Mouse (Mus musculus) hematopoietic stem cell, adult 5-6 weeks (primary cell): ENCODE data around the gene Serac1. TPM values are rescaled to one million over a fixed set of nuclear protein-coding genes. Genes with fewer than 3 reads are reported as not detected.

Experiments
- ATAC-seq, 2 experiments: fragments of 125-278 bp in 1 of 2; replicated peaks in 1 of 2; 2 replicates each; pipeline ENCODE4 v1.8.0; 2016 to 2017; ENCODE audit warnings: inconsistent platforms in 2 of 2, mild to moderate bottlenecking in 2 of 2, moderate number of reproducible peaks in 2 of 2, low read depth in 1 of 2, moderate TSS enrichment in 1 of 2; ENCODE audit not compliant: low FRiP score in 2 of 2, poor library complexity in 2 of 2, severe bottlenecking in 2 of 2, insufficient read depth in 1 of 2, low TSS enrichment in 1 of 2
- total RNA-seq: library from RNA; stranded (forward); fragments of 172-1452, 232-1000 nt; gene quantifications from 2 replicates; pipeline ENCODE4 v1.2.3, GENCODE M21; 2017

The Serac1 gene
- total RNA-seq, result 1.4 and 2.2 TPM in 2 replicates

DNA sequence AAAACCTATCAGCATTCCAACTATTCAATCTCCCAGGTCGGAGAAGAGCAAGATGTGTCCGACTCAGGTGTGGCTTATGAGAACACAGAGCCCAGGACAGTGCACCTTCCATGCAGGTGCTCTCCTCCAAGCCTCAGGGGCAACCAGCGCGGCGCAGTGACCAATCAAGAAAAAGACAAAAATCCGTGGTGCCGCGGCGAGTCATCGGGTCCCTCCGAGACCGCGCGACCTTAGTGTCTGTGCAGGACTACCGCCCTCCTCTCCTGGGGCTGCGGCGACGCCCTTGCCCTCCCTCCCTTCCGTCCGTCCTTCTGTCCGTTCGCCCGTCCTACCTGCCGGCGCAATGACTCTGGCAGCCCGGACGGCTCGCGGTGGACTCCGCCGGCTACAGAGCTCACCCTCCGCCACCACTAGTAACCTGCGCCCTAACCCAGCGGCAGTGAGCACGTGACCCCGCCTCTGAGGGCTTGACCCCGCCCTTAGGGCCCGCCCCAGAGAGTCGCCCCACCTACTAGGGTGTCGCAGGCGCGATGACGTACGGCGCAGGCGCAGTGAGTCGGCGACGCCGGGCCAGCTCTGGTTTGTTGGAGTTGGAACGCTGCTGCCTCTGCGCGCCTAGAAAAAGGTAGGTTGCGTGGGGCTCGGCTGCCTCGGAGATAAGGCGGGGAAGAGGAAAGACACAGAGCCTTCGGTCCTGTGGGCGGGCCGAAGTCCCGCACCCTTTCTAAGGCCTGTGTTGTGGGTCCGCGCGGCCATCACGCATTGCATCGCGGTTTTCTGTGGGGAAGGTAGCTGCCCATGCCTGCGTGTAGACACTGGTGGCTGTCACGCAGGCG is at the start of gene Serac1, which contains the start of gene Gtf2h5:
TSS of gene Serac1 (minus strand) at position 455 of the 836 bp plus-strand sequence.
TSS of gene Gtf2h5 (plus strand) at position 500 of the 836 bp plus-strand sequence.
- ATAC-seq, result peak; percentile 98

DNA sequence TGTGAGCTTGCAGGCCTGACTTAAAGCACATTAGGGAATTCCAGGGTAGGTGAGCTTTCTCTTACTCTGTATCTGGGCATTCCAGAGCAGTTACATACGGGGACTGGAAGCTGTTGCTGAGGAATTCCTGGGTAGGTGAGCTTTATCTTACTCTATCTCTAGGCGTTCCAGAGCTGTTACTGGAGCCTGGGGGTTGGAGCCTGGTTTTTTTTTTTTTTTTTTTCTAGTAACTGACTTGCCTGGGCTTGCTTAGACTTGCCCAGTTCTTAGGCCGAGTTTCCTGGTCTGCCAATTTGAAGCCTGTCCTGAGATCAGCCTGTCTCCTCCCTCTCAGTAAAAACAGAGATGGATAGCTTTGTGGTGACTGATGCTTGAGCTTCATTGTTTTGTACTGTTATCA is 48.5 kb upstream of the Serac1 start:
- no peak for ATAC-seq

DNA sequence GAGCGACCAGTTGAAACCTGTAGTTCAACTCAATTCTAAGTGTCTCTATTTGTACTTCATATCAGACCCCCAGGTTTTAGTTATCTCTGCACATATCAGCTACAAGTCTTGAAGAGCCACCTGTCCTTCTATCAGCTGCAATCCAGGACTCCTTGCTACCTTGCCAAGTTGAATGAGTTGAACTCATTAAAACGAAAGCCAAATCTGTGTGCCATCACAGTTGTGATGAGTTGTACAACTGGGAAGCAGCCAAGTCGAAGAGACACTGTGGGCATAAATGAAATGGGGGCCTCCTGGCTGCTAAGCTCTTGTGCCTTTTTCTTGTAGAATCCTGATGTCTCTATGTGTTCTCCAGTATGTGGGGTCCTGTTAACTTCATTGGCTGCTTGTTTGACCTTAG is 45.9 kb upstream of the Serac1 start:
- ATAC-seq, result no peak

DNA sequence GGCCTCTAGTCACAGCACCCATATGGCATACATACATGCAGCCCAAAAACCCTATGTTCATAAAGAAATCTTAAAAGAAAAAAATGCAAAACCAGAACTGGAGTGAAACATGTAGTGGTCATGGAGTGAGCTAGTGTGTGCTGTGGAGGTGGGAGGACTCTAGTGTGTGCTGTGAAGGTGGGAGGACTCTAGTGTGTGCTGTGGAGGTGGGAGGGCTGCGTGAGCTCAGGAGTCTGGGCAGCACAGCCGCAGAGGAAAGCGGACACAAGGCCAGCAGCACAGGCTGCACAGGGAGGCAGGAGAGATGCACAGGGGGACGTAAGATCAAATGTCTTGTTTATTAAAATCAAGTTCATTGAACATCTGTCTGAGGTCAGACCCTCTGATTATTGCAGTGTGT is 44.2 kb upstream of the Serac1 start:
- ATAC-seq, result no peak

DNA sequence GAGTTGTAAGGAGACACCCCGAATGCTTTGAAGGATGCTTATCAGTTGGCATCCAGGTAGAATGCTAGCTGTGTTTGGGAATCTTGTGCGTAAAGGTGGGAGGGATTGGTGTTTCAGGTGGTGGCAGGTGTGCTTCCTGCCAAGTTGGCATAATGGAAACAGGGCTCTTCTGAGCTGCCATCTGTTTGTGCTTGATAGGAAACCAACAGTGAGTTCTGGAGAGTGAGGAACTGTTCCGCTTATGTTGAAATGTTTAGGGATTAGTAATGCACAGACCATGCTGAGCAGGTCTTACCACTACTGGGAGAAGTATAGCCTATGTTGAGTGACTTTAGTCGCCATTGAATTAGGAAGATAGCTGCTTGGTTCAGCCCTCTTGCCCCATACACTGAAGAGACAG is 39.3 kb upstream of the Serac1 start:
- ATAC-seq, result no peak

DNA sequence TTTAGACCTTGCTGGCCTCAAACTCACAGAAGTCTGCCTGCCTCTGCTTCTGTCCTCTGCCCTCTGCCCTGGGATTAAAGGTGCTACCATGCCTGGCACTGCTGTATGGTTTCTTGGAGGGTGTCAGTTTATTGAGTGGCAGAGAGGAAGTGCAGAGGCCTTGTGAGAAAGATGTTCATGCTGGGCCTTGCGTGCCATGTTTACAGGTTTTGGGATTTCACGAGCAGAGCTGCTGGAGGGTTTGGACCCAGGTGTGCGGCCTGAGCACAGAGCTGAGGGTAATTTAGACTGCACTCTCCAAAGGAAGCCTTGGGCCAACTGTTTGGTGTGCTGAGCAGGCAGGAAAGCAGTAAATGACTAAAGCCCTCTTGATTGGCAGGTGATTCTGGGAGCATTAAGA is 38.4 kb upstream of the Serac1 start:
- ATAC-seq, result no peak

DNA sequence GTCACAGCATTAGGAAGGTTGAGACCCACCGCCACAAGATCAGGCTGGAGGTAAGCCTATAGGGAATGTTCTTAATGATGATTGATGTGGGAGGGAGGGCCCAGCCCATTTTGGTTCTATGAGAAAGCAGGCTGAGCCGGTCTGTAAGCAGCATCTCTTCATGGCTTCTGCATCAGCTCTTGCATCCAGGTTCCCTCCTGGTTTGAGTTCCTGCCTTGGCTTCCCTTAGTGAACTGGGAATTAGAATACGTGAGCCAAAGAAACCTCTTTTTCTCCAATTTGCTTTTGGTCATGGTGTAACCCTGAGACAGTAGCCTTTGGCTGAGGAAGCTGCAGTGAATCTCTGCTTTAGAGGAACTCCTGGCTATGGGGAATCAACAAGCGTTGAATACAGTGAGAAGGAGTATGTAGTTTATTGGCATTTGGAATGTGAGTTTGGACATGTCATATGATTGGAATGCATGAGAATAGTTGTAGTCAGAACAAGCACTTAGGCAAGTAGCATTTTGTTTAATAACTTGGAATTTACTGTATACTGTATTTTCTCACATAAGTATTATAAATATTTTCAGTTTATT is 37.7 kb upstream of the Serac1 start:
- ATAC-seq, result no peak

DNA sequence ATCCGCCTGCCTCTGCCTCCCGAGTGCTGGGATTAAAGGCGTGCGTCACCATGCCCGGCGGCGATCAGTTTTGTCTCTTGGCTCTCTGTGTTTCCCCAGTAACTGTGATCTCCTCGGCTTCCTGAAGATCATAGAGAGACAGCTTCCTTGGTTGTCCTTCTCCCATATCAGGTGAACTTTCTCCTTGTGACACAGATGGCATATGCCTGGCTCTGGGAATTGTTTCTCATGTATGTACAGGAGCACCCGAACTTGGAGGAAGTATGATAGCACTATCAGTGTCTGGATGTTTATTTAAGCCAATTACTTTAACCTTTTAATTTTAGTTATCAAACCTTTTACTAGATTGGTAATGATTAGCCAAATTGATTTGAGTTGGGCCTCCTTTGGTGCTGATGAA is 35.5 kb upstream of the Serac1 start:
- no peak for ATAC-seq

DNA sequence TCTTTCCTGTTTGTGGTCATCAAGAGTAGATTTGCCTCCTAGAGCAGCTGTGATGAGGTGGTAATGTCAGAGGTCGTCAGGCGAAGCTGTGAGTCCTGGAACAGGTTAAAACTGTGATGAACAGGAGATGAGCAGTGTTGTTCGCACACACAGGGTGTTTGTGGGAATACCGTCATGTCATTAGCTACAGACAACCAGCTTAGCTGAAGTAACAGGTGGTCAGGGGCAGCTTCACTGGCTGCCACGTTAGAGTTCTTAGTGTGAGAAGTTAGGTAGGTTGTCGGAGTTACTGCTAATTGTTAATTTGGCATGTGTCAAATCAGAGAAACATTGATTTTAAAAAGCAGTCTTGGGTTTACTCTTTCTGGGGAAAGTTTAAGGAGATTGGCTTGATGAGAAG is 34.1 kb upstream of the Serac1 start:
- ATAC-seq, result no peak

DNA sequence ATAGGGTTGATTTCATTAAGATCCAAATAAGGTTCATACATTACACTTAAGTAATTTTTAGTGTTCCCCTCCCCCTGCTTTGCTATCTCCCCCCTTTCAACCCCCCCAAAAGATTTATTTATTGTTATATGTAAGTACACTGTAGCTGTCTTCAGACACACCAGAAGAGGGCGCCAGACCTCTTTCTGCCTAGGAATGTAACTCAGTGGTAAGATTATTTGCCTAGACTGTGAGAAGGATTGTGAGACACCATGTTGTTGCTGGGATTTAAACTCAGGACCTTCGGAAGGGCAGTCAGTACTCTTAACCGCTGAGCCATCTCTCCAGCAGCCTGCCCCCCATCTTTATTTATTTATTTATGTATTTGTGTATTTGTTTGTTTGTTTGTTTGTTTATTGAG is 31.4 kb upstream of the Serac1 start:
- ATAC-seq, result no peak

DNA sequence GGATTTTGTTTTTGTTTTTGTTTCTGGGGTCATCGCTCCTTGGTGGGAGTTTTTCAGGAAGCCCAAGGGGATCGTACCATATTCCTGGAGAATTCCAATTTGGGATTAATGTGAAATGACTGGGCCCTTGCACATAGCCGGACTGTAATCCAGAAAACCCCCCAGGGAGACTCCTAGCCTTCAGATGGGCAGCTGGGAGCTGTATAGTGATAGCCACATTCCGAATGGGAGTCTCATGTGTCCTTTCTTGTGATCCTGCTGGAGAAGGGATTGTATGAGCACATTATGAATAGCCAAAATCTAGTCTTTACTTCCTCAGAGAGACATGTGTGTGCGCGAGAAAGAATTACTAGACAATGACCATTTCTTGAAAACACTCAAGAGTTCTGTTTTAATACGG is 28.6 kb upstream of the Serac1 start:
- no peak for ATAC-seq

DNA sequence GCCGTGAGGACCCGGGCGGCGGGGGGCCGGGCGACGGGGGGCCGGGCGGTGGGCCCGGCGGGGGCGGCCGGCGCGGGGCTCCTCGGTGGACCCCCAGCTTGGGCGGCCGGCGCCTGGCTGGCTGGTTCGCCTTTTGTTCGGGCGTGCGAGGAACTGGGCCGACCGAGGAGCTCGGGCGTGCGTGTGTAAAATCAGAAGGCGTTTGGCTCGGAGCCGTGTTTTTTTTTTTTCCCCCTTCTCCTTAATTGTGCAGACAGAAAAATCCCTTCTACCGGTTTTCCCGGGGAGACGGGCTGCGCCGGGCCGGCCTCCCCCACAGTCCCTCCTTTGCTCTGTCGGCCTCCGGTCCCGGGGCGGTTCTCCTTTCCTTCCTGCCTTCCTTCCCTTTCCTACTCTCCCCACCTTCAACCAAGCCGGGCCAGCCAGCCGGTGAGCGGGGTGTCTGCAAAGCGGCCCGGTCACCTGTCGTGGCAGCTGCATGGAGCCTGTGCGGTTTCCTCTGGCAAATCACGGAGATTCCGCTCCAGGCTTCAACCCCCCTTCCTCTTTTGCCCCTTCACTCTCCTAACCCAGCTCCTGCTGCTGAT is 27.6 kb upstream of the Serac1 start:
- ATAC-seq, result peak; percentile 63 to 82

DNA sequence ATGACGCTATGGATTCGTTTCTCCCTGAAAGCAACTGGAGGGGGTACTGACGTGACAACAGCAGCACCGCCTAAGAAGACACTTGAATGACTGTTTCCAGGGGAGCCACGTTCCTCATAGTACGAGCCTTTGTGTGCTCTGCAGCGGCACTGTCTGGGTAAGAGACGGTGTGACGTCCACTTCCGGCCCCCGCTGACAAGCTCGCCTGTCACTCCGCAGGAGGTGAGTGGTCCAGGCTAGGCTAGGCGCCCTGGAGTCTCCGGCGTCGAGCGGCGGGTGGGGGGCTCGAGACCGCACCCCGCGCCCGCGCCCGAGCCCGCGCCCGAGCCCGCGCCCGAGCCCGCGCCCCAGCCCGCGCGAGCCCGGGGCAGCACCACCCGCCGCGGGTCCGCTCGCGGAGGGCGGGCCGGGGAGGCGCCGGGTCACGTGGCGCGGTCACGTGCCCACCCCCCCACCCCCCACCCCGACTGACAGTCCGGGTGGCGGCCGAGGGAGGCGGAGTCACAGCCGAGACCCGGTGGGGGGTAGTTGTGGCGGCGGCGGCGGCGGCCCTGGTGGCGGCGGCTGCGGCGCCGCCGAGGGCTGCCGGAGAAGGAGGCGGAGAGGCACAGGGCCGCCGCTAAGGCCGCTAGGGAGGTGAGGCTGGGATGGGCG is 26.9 kb upstream of the Serac1 start, which contains the start of gene Tulp4:
TSS of gene Tulp4 (plus strand) at position 77 of the 654 bp plus-strand sequence.
- ATAC-seq, result peak; percentile 67 to 80

DNA sequence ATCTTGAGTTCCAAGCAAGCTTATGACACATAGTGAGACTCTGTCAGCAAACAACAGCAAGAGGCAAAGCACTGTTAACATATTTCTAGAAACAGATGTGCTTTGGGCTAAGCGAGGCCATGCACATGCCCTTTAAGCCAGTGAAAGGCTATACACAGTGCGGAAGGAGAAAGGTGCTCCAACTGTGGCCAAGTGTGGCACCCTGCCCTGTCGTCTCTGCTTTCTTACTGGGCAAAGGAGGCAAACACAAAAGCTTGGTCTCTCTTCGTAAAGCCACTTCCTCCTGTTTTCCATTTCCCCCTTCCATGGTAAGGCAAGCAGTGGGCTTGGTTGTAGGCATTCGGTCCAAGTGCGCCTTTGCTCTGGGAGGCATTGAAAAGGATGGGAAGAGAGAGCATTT is 24.0 kb upstream of the Serac1 start:
- ATAC-seq, result no peak

DNA sequence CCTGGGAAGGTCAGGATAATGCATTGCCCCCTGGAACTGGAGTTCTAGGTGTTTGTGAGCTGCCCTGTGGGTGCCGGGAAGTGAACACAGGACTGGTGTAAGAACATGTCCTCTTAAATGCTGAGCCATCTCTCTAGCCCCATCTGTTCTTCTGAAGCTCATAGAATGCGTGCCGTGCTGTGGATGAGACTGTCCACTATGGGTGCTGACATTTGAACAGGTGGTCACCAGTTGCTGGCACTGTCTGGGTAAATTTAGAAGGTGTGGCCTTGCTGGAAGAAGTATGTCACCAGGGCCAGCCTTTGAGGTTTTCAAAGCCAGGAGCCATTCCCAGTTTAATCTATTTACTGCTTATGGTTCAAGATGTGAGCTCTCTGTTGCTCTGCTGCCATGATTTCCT is 22.7 kb upstream of the Serac1 start:
- ATAC-seq, result no peak

DNA sequence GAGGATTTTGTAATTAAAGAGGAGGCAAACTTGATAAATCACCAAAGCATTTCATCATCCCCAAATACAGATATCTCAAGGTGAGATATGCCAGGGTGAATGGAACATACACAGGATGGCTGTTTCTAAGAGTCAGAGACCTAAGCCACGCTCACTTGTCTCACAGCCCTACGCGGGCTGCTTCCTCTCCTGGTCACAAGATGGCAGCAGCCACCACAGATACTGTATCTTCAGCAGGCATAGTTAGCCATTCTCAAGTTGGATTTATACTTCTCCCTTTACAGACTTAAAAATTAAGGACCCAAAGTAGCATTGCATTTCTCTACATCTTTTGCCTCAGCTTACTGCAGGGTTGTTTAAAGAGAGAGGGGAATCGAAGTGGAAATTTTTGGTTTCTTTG is 18.3 kb upstream of the Serac1 start:
- ATAC-seq, result peak; percentile 75; a peak in 3 of 4 replicates

DNA sequence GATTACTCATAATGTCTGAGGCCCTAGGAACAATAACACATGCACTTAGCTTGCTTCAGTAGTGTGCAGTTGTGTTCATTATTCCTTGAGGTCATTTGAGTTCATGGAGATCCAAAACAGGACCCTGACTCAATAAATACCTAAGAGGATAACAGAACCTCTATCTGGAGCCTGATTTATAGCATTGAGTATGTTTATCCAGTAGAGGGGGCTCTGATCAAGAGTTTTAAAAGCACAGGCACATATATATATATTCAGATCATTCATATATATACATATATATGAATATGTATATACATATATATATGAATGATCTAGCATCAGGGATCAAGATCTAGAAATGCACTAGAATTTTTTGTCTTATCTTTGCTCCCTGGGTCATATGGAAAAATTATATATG is 16.0 kb upstream of the Serac1 start:
- no peak for ATAC-seq

DNA sequence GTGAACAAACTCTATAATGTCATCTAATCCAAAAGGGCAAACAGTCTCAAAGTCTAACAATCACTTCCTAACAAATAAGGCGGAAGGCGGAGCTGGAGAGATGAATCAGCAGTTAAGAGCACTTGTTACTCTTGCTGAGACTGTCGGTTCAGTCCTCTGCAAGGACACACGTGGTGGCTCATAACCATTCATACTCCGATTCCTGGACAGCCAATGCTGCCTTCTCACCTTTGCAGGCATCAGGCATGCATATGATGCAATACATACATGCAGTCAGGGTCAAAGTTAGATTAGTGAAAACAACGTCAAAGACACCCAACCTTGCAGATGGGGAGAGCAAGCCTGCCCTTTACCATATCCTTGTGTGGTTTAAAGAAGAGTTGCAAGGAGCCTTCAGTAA is 12.1 kb upstream of the Serac1 start:
- no peak for ATAC-seq
